Mouse (Mus musculus): ENCODE results near the gene Senp2. TPM values are rescaled to one million over a fixed set of nuclear protein-coding genes. Genes with fewer than 3 reads are reported as not detected.

The Senp2 gene
- polyA plus RNA-seq (2017; shearing (Covaris generic)), result 10 to 100 TPM; 50.5 to 53.7 TPM

GRCm38 (mm10) chr16:22009099-22009584, at the start of gene Senp2:
Gene Senp2 (plus strand): TSS chr16:22009484.

GRCm38 (mm10) chr16:21995304-21995703, 14.0 kb upstream of the Senp2 start, which contains the start of gene Liph:
Gene Liph (minus strand): TSS chr16:21995663.

Other genes starting within 250 kb of the Senp2 start
- 10 to 100 TPM in 1 of 2 experiments, 1 to 10 TPM in 1; 9.4 to 11.8 TPM for gene Ehhadh, start 221.7 kb upstream of the Senp2 start, polyA plus RNA-seq (2017; shearing (Covaris generic))
- gene Map3k13, start 215.1 kb upstream of the Senp2 start, polyA plus RNA-seq (2017; shearing (Covaris generic)), result under 1 TPM; 0.14 to 0.32 TPM
- 10 to 100 TPM in 1 of 2 experiments, 1 to 10 TPM in 1; 8.8 to 18.2 TPM for gene Tmem41a, start 61.9 kb upstream of the Senp2 start, polyA plus RNA-seq (2017; shearing (Covaris generic))
- gene Liph, start 13.8 kb upstream of the Senp2 start, polyA plus RNA-seq (2017; shearing (Covaris generic)), result under 1 TPM in 1 of 2 experiments, not detected in 1; 0.91 TPM
- gene Igf2bp2, start 153.8 kb downstream of the Senp2 start, polyA plus RNA-seq (2017; shearing (Covaris generic)), result 1 to 10 TPM in 1 of 2 experiments, under 1 TPM in 1; 0.26 to 1.4 TPM